Mouse (Mus musculus): ENCODE results near the gene Ttl. TPM values are rescaled to one million over a fixed set of nuclear protein-coding genes. Genes with fewer than 3 reads are reported as not detected.

Gene Ttl
- polyA plus RNA-seq (2014; fragmentation: Nextera tagmentation; extraction: Ambion mirVana), result 40.4 and 42.6 TPM in 2 replicates

- peaks cover 30% of the 10 kb centered on the region for H3K4me1 ChIP-seq (replicated peaks; ENCODE audit: control insufficient read depth, insufficient read depth, low read length)
- peak within 1 kb of the TSS; percentile 62 for H3K4me2 ChIP-seq (replicated peaks)
- H3K9ac ChIP-seq, result peak within 1 kb of the TSS; percentile 96
- WGBS, result under 1% methylated on average over 61 of the region's 62 CpGs
- peak within 1 kb of the TSS; percentile 92 for H3K4me3 ChIP-seq (replicated peaks; ENCODE audit: low read length)
- peak; percentile 75 for DNase-seq (ENCODE audit: low spot score)
- ATAC-seq (ENCODE audit: low FRiP score), result peak; percentile 95
- H3K9me3 ChIP-seq (ENCODE audit: control insufficient read depth, low read length), result no peaks in the 10 kb centered on the region
- H3K27ac ChIP-seq, result peak within 1 kb of the TSS; percentile 87
- 0 out of 2 replicates have a peak, but pooled peaks cover 15% of the 10 kb centered on the region for H3K36me3 ChIP-seq (replicated peaks; ENCODE audit: control insufficient read depth, insufficient read depth)
- no peaks in the 10 kb centered on the region for H3K27me3 ChIP-seq (ENCODE audit: control insufficient read depth, insufficient read depth, low read length)
Measured at GRCm38 (mm10) chr2:129065437-129066282, at the start of gene Ttl. TSS of gene Ttl (plus strand) at chr2:129065942.

- no peaks in the 10 kb centered on the region for H3K9me3 ChIP-seq (ENCODE audit: control insufficient read depth, low read length)
- WGBS, result 86% methylated on average over 2 of the region's 2 CpGs
- no peak overlapping the region for H3K9ac ChIP-seq
- H3K27me3 ChIP-seq (ENCODE audit: control insufficient read depth, insufficient read depth, low read length), result no peaks in the 10 kb centered on the region
- H3K4me3 ChIP-seq (replicated peaks; ENCODE audit: low read length), result no peak overlapping the region
- H3K4me2 ChIP-seq (replicated peaks), result no peak overlapping the region
- H3K36me3 ChIP-seq (replicated peaks; ENCODE audit: control insufficient read depth, insufficient read depth), result peaks cover 17% of the 10 kb centered on the region
- no peak for ATAC-seq (ENCODE audit: low FRiP score)
- DNase-seq (ENCODE audit: low spot score), result no peak
- no peak overlapping the region for H3K27ac ChIP-seq
- H3K4me1 ChIP-seq (replicated peaks; ENCODE audit: control insufficient read depth, insufficient read depth, low read length), result no peaks in the 10 kb centered on the region
Measured at GRCm38 (mm10) chr2:129020106-129020505, 45.6 kb upstream of the Ttl start.

DNA sequence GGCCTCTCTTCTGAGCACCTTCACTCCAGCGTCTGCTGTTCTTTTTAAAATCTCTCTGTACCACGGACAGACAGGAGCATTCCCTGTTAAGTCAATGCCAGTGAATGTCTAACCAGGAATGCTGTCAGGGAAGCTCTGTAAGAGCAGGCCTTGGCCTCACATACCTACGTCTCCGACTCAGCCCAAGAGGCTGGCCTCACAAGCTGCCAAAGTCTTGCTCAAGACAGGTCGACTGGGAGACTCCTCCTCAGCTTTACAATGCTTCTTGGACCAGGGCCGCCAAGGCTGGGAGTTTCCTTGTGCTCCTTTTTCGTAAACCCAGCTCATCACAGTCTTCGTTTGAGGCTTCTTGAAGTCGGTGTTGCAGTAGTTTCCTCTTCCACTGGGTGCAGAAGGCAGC is 40.9 kb upstream of the Ttl start:
- ATAC-seq (ENCODE audit: low FRiP score) (no peak), DNase-seq (ENCODE audit: low spot score) (no peak)
- H3K27ac ChIP-seq, result no peak overlapping the region
- no peaks in the 10 kb centered on the region for H3K9me3 ChIP-seq (ENCODE audit: control insufficient read depth, low read length)
- 82% methylated on average over 9 of the region's 9 CpGs for WGBS
- H3K9ac ChIP-seq, result no peak overlapping the region
- H3K36me3 ChIP-seq (replicated peaks; ENCODE audit: control insufficient read depth, insufficient read depth), result no peaks in the 10 kb centered on the region
- no peaks in the 10 kb centered on the region for H3K4me1 ChIP-seq (replicated peaks; ENCODE audit: control insufficient read depth, insufficient read depth, low read length)
- no peak overlapping the region for H3K4me2 ChIP-seq (replicated peaks)
- no peak overlapping the region for H3K4me3 ChIP-seq (replicated peaks; ENCODE audit: low read length)
- H3K27me3 ChIP-seq (ENCODE audit: control insufficient read depth, insufficient read depth, low read length), result no peaks in the 10 kb centered on the region

DNA sequence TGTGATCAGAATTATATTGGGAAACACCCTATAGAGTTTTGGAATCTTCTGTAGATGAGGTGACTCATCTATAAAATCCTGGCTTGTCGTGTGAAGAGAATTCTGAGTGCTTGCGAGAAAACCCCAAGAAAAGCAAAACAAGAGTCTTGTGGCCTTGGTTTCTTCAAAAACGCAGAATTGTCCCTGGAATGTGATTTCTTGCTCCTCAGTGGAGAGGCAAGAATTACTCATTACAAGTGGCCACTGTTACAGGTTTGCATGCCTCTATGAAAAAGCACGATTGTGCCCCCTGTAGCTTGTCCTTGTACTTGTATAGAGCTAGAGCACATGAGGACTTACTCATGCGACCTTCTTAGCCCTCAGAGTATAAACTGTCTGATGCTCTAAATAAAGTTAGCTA is 30.4 kb upstream of the Ttl start:
- ATAC-seq (ENCODE audit: low FRiP score), result no peak
- 84% methylated on average over 5 of the region's 5 CpGs for WGBS

GRCm38 (mm10) chr2:129038426-129038936 is 27.3 kb upstream of the Ttl start:
- Histone ChIP-seq H3K4me1 (replicated peaks; ENCODE audit: control insufficient read depth, insufficient read depth, low read length) (peaks cover 11% of the 10 kb centered on the region), H3K36me3 (replicated peaks; ENCODE audit: control insufficient read depth, insufficient read depth) (no peaks in the 10 kb centered on the region), H3K9ac (peak overlapping the region; percentile 71), H3K9me3 (ENCODE audit: control insufficient read depth, low read length) (no peaks in the 10 kb centered on the region), H3K27ac (no peak overlapping the region), H3K27me3 (ENCODE audit: control insufficient read depth, insufficient read depth, low read length) (peaks cover 13% of the 10 kb centered on the region; the same call in 1 of the 2 replicates), H3K4me2 (replicated peaks) (peak overlapping the region; percentile 97), H3K4me3 (replicated peaks; ENCODE audit: low read length) (peak overlapping the region; percentile 51)
- peak; percentile 51; the same call in 1 of the 2 replicates for ATAC-seq (ENCODE audit: low FRiP score)
- DNase-seq (ENCODE audit: low spot score), result no peak
- 30% methylated on average over 15 of the region's 15 CpGs for WGBS

More for the DNA sequence above, 30.4 kb upstream of the Ttl start:
- Histone ChIP-seq H3K27me3 (ENCODE audit: control insufficient read depth, insufficient read depth, low read length) (peaks cover 13% of the 10 kb centered on the region; the same call in 1 of the 2 replicates), H3K36me3 (replicated peaks; ENCODE audit: control insufficient read depth, insufficient read depth) (no peaks in the 10 kb centered on the region), H3K9me3 (ENCODE audit: control insufficient read depth, low read length) (no peaks in the 10 kb centered on the region), H3K4me1 (replicated peaks; ENCODE audit: control insufficient read depth, insufficient read depth, low read length) (peaks cover 11% of the 10 kb centered on the region), H3K4me3 (replicated peaks; ENCODE audit: low read length) (no peak overlapping the region), H3K9ac (no peak overlapping the region), H3K27ac (no peak overlapping the region), H3K4me2 (replicated peaks) (no peak overlapping the region)
- DNase-seq (ENCODE audit: low spot score), result no peak

DNA sequence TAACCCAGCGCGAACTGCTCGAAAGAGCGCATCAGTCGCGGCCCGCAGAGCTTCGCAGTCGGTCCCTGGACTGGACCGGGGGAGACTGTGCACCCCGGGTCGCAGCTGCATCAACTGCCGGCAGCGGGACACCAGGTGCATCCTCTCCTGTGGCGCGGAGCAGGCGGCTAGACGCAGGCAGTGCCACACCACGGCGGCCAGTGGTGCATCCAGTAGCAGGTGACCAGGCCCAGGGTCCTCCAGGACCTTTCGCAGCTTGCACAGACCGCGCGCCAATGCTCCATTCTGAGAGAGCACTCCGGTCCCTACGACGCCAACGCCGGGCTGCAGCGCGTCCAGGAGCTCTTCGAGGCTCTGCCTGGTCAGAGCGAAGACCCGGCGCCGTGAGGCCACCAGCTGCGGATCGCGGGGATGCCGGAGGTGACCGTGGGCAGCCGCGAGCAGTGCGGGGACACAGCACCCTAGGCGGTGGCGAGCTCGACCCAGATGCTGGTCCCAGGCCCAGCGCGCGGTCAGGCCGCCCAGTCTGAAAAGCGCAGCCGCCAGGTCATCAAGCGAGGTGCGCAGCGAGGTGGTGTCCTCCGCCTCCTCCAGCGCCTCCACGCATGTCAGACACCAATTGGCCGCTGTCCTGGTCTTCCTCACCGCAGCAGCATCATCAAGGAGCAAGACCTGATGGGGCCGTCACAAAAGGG is 26.7 kb upstream of the Ttl start:
- Histone ChIP-seq H3K9ac (peak overlapping the region; percentile 71), H3K36me3 (replicated peaks; ENCODE audit: control insufficient read depth, insufficient read depth) (no peaks in the 10 kb centered on the region), H3K4me3 (replicated peaks; ENCODE audit: low read length) (peak overlapping the region; percentile 51), H3K4me2 (replicated peaks) (peak overlapping the region; percentile 97), H3K4me1 (replicated peaks; ENCODE audit: control insufficient read depth, insufficient read depth, low read length) (peaks cover 11% of the 10 kb centered on the region), H3K27me3 (ENCODE audit: control insufficient read depth, insufficient read depth, low read length) (peaks cover 13% of the 10 kb centered on the region; the same call in 1 of the 2 replicates), H3K9me3 (ENCODE audit: control insufficient read depth, low read length) (no peaks in the 10 kb centered on the region), H3K27ac (peak overlapping the region; percentile 51; the same call in 1 of the 2 replicates)
- under 1% methylated on average over 58 of the region's 62 CpGs for WGBS
- ATAC-seq (ENCODE audit: low FRiP score) (peak; percentile 86), DNase-seq (ENCODE audit: low spot score) (peak; percentile 40)

GRCm38 (mm10) chr2:129040567-129040966 is 25.2 kb upstream of the Ttl start:
- Histone ChIP-seq H3K4me2 (replicated peaks) (no peak overlapping the region), H3K4me1 (replicated peaks; ENCODE audit: control insufficient read depth, insufficient read depth, low read length) (peaks cover 11% of the 10 kb centered on the region), H3K27me3 (ENCODE audit: control insufficient read depth, insufficient read depth, low read length) (peaks cover 13% of the 10 kb centered on the region; the same call in 1 of the 2 replicates), H3K4me3 (replicated peaks; ENCODE audit: low read length) (no peak overlapping the region), H3K36me3 (replicated peaks; ENCODE audit: control insufficient read depth, insufficient read depth) (no peaks in the 10 kb centered on the region), H3K9me3 (ENCODE audit: control insufficient read depth, low read length) (no peaks in the 10 kb centered on the region), H3K9ac (no peak overlapping the region), H3K27ac (no peak overlapping the region)
- 52% methylated on average over 6 of the region's 6 CpGs for WGBS
- ATAC-seq (ENCODE audit: low FRiP score), result no peak
- no peak for DNase-seq (ENCODE audit: low spot score)

- Histone ChIP-seq H3K36me3 (replicated peaks; ENCODE audit: control insufficient read depth, insufficient read depth) (no peaks in the 10 kb centered on the region), H3K27ac (no peak overlapping the region), H3K4me1 (replicated peaks; ENCODE audit: control insufficient read depth, insufficient read depth, low read length) (no peaks in the 10 kb centered on the region), H3K4me3 (replicated peaks; ENCODE audit: low read length) (no peak overlapping the region), H3K9me3 (ENCODE audit: control insufficient read depth, low read length) (no peaks in the 10 kb centered on the region), H3K27me3 (ENCODE audit: control insufficient read depth, insufficient read depth, low read length) (no peaks in the 10 kb centered on the region), H3K9ac (no peak overlapping the region), H3K4me2 (replicated peaks) (no peak overlapping the region)
- DNase-seq (ENCODE audit: low spot score), result peak; percentile 36
- WGBS, result 72% methylated on average over 6 of the region's 6 CpGs
- no peak for ATAC-seq (ENCODE audit: low FRiP score)
Measured at GRCm38 (mm10) chr2:129046172-129046845, 19.4 kb upstream of the Ttl start.

DNA sequence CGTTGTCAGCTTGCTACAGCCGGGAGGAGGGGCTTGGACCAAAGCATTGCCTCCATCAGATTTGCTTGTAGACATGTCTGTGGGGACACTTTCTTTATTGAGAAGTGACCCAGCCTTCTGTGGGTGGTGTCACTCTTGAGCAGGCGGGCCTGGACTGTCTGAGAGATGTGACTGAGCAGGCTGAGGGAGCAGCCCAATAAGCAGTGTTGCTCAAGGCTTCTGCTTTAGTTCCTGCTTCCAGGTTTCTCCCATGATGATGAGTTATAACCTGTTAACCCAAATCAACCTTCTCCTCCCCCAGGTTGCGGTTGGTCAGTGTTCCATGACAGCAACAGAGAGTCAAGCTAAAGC is 18.9 kb upstream of the Ttl start:
- Histone ChIP-seq H3K9me3 (ENCODE audit: control insufficient read depth, low read length) (no peaks in the 10 kb centered on the region), H3K36me3 (replicated peaks; ENCODE audit: control insufficient read depth, insufficient read depth) (no peaks in the 10 kb centered on the region), H3K27ac (no peak overlapping the region), H3K9ac (no peak overlapping the region), H3K4me1 (replicated peaks; ENCODE audit: control insufficient read depth, insufficient read depth, low read length) (no peaks in the 10 kb centered on the region), H3K4me3 (replicated peaks; ENCODE audit: low read length) (no peak overlapping the region), H3K4me2 (replicated peaks) (no peak overlapping the region), H3K27me3 (ENCODE audit: control insufficient read depth, insufficient read depth, low read length) (no peaks in the 10 kb centered on the region)
- 85% methylated on average over 4 of the region's 4 CpGs for WGBS
- DNase-seq (ENCODE audit: low spot score) (no peak), ATAC-seq (ENCODE audit: low FRiP score) (no peak)

All from hindbrain, embryonic 14.5 days (tissue).